9 mouse cellular contexts compared by ENCODE assay signal in genomic region chr5:144154528-144154927, GRCm38 (mm10). TPM values are rescaled to one million over a fixed set of nuclear protein-coding genes. Genes with fewer than 3 reads are reported as not detected.
DNase-seq lines count a peak whose midpoint lies in the region; TF ChIP-seq lines count a peak whose summit lies in the region.
"Had no signal": no experiment of that assay in that cellular context is flagged by ENCODE, and none has a peak within 500 bp of the region (broad histone marks: within the 10 kb centered on the region; RNA-seq: fewer than 3 reads in every experiment).

No protein-coding gene starts in this region.

- no peak for TF ChIP-seq EP300 in ES-Bruce4 (IDR thresholded peaks at IDR 0.05; ENCODE audit: insufficient read depth, low read depth, low read length)

- H3K27ac ChIP-seq in heart, embryonic 10.5 days, result no peak overlapping the region
- no peak overlapping the region for H3K27ac ChIP-seq in ES-Bruce4 (ENCODE audit: insufficient read depth, low read length)
- H3K27ac ChIP-seq: embryonic facial prominence, embryonic 12.5 days had no signal

- TF ChIP-seq CTCF in ES-Bruce4 (IDR thresholded peaks at IDR 0.05; ENCODE audit: low read depth, low read length), result peak; percentile 21

- H3K9ac ChIP-seq in ES-Bruce4 (ENCODE audit: low read depth, poor library complexity, severe bottlenecking), result no peak overlapping the region
- H3K9ac ChIP-seq: embryonic facial prominence, embryonic 12.5 days had no signal

- no peaks in the 10 kb centered on the region for H3K27me3 ChIP-seq in heart, embryonic 10.5 days (ENCODE audit: insufficient read depth, poor library complexity, severe bottlenecking)
- H3K27me3 ChIP-seq in ES-Bruce4 (ENCODE audit: control insufficient read depth, insufficient read depth, low read length, poor library complexity, severe bottlenecking), result no peaks in the 10 kb centered on the region
- H3K27me3 ChIP-seq: embryonic facial prominence, embryonic 12.5 days had no signal

- H3K36me3 ChIP-seq in heart, embryonic 10.5 days, result peaks cover 45% of the 10 kb centered on the region
- H3K36me3 ChIP-seq in ES-Bruce4 (ENCODE audit: control insufficient read depth, insufficient read depth, low read length, poor library complexity, severe bottlenecking), result peaks cover 35% of the 10 kb centered on the region

- 37% methylated on average over 7 of the region's 7 CpGs for WGBS in heart, embryonic 10.5 days

- H3K4me3 ChIP-seq in heart, embryonic 10.5 days, result no peak overlapping the region
- no peak overlapping the region for H3K4me3 ChIP-seq in ES-Bruce4 (ENCODE audit: low read depth, low read length)
- H3K4me3 ChIP-seq: embryonic facial prominence, embryonic 12.5 days had no signal

- no peak for TF ChIP-seq POLR2A in ES-Bruce4 (IDR thresholded peaks at IDR 0.05; ENCODE audit: insufficient read depth, low read length)

- H3K4me1 ChIP-seq in heart, embryonic 10.5 days, result peaks cover 8% of the 10 kb centered on the region
- H3K4me1 ChIP-seq in ES-Bruce4 (ENCODE audit: control insufficient read depth, insufficient read depth, low read length), result peaks cover 3% of the 10 kb centered on the region
- H3K4me1 ChIP-seq: embryonic facial prominence, embryonic 12.5 days had no signal

- H3K9me3 ChIP-seq in heart, embryonic 10.5 days, result no peaks in the 10 kb centered on the region
- no peaks in the 10 kb centered on the region for H3K9me3 ChIP-seq in ES-Bruce4 (replicated peaks; ENCODE audit: control insufficient read depth, insufficient read depth, low read length, poor library complexity, severe bottlenecking)
- H3K9me3 ChIP-seq: embryonic facial prominence, embryonic 12.5 days had no signal

- peak; percentile 13 to 69 for DNase-seq in heart, adult 9 months (ENCODE audit: low spot score in 2 of 2)
- no peak for DNase-seq in heart, embryonic 10.5 days (ENCODE audit: low spot score)
- peak; percentile 73 for DNase-seq in c-Kit-positive CD71-positive TER-119-positive erythroid progenitor cells, embryonic 14.5 days (ENCODE audit: low spot score)
- peak; percentile 75 for DNase-seq in forelimb bud, embryonic 11.5 days (ENCODE audit: low read depth, low spot score)
- DNase-seq in layer of hippocampus, adult 18-20 months (ENCODE audit: low spot score in 2 of 2), result peak; percentile 58 to 82
- DNase-seq in lung, postnatal 36 days, result peak; percentile 93
- DNase-seq in spleen, postnatal 36 days (ENCODE audit: low spot score in 2 of 2), result peak; percentile 52 to 66

RNA-seq across cellular contexts. Expression of gene Bhlha15, which starts 35.6 kb away (rescaled TPM):
- 1.3 TPM in 2 replicates for polyA plus RNA-seq in heart, embryonic 10.5 days (2016; fragmentation: Nextera tagmentation; extraction: Ambion mirVana)
- polyA plus RNA-seq in ES-Bruce4 (2011; ENCODE audit: insufficient read depth, insufficient read length, low read depth, missing spikeins), result 3.0 and 3.1 TPM in 2 replicates
- total RNA-seq in layer of hippocampus, adult 18-20 months (2021), result under 1 TPM in 1 of 2 experiments, not detected in 1; 0.17 TPM

RNA-seq across cellular contexts. Expression of gene Lmtk2, which starts 54.3 kb away (rescaled TPM):
- polyA plus RNA-seq in heart, embryonic 10.5 days (2016; fragmentation: Nextera tagmentation; extraction: Ambion mirVana), result 5.3 and 6.0 TPM in 2 replicates
- 46.2 and 47.1 TPM in 2 replicates for polyA plus RNA-seq in ES-Bruce4 (2011; ENCODE audit: insufficient read depth, insufficient read length, low read depth, missing spikeins)
- 10 to 100 TPM; 94.4 to 98.9 TPM for total RNA-seq in layer of hippocampus, adult 18-20 months (2021)
